Mouse (Mus musculus) layer of hippocampus, adult 2 months (tissue): ENCODE measurements around the gene Hsp90ab1. TPM values are rescaled to one million over a fixed set of nuclear protein-coding genes. Genes with fewer than 3 reads are reported as not detected.

Source experiments
- DNase-seq, 2 experiments: peaks; one replicate each; pipeline ENCODE4 v3.0.0; 2022; ENCODE audit warnings: low spot score in 2 of 2
- H3K27ac ChIP-seq: fragments of 200-600 bp; 2 replicates; pipeline ENCODE4 v1.8.1; 2022
- H3K4me3 ChIP-seq: fragments of 200-600 bp; 2 replicates; pipeline ENCODE4 v1.8.1; 2022; ENCODE audit warnings: mild to moderate bottlenecking
- CTCF ChIP-seq: fragments of 200-600 bp; conservative IDR thresholded peaks from 2 replicates; pipeline ENCODE4 v1.8.1; 2022; ENCODE audit warnings: antibody characterized with exemption, mild to moderate bottlenecking, moderate library complexity
- total RNA-seq, 2 experiments: library from RNA; stranded (reverse); gene quantifications; 2 replicates each; pipeline ENCODE4 v1.2.3; 2021

The Hsp90ab1 gene
- total RNA-seq, 2 experiments from 2014 or later = 1,695 to 1,765 TPM

GRCm38 (mm10) chr17:45582715-45583355 is 9.8 kb upstream of the Hsp90ab1 start:
- Histone ChIP-seq H3K4me3 (no peak overlapping the region), H3K27ac (no peak overlapping the region)
- DNase-seq = no peak
- TF ChIP-seq CTCF = peak; percentile 79

DNA sequence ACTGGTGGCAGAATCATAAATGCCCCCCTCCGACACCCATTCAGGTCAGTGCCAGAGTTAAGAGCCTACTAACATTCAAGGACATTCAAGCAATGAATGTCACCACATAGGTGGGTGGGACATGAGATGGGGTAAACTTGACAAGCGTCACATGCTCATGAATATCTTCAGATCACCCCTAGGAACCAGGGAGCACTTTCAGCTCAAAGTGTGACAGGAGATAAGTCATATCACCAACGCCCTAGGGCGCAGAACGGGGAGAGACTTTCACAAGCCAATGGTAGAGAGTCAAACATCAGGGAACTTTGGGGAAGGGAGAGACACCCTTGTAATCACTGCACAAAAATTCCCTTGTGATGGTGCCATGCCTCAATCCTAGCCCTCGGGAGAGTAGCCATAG is 9.1 kb upstream of the Hsp90ab1 start:
- no peak for DNase-seq
- TF ChIP-seq CTCF = no peak
- H3K27ac ChIP-seq = no peak overlapping the region
- H3K4me3 ChIP-seq = no peak overlapping the region

DNA sequence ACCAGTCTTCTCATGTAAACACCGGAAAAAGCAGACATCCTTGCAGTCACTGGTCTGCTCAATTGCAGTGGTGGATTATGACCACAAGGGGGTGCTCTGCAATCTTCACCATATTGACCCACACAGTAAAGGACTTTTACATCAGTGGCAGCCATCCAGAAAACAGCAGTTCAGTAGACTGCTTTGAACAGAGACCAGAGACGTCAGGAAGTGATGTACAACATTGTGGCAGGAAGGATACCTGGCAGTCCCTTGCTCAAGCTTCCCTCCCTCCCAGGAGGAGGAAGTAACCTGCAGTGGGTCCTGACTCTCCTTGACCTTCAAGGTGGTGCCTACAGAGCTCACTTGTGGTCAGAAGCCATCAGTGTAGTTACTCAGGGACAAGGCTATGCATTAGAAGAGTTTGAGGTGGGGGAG is 8.5 kb upstream of the Hsp90ab1 start:
- Histone ChIP-seq H3K4me3 (no peak overlapping the region), H3K27ac (peak overlapping the region; percentile 43; the same call in 1 of the 2 replicates)
- peak in 1 of 2 experiments; percentile 71 for DNase-seq
- TF ChIP-seq CTCF = peak; percentile 96

GRCm38 (mm10) chr17:45580958-45581477 is 7.9 kb upstream of the Hsp90ab1 start:
- Histone ChIP-seq H3K4me3 (no peak overlapping the region), H3K27ac (peak overlapping the region; percentile 43; the same call in 1 of the 2 replicates)
- TF ChIP-seq CTCF = no peak
- DNase-seq = no peak

- Histone ChIP-seq H3K27ac (no peak overlapping the region), H3K4me3 (no peak overlapping the region)
- no peak for TF ChIP-seq CTCF
- no peak for DNase-seq
Observed at GRCm38 (mm10) chr17:45579554-45579953, 6.5 kb upstream of the Hsp90ab1 start.

DNA sequence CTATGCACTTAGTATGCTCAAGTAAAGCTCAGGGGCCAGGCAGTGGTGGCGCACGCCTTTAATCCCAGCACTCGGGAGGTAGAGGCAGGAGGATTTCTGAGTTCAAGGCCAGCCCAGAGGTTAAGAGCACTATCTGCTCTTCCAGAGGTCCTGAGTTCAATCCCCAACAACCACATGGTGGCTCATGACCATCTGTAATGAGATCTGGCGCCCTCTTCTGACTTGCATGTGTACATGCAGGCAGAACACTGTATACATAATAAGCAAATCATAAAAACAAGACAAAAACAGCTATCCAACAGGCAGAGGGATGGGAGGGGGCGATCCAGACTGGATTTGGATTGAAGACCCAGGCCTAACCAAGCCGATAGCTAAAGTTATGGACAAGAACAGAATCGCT is 5.8 kb upstream of the Hsp90ab1 start:
- TF ChIP-seq CTCF = peak; percentile 72
- no peak for DNase-seq
- Histone ChIP-seq H3K4me3 (no peak overlapping the region), H3K27ac (no peak overlapping the region)

- Histone ChIP-seq H3K4me3 (no peak overlapping the region), H3K27ac (no peak overlapping the region)
- no peak for TF ChIP-seq CTCF
- DNase-seq = no peak
Observed at GRCm38 (mm10) chr17:45578242-45578641, 5.2 kb upstream of the Hsp90ab1 start.

- DNase-seq = no peak
- TF ChIP-seq CTCF = no peak
- Histone ChIP-seq H3K4me3 (no peak overlapping the region), H3K27ac (peak overlapping the region; percentile 99)
Observed at GRCm38 (mm10) chr17:45575123-45575897, 2.2 kb upstream of the Hsp90ab1 start.

DNA sequence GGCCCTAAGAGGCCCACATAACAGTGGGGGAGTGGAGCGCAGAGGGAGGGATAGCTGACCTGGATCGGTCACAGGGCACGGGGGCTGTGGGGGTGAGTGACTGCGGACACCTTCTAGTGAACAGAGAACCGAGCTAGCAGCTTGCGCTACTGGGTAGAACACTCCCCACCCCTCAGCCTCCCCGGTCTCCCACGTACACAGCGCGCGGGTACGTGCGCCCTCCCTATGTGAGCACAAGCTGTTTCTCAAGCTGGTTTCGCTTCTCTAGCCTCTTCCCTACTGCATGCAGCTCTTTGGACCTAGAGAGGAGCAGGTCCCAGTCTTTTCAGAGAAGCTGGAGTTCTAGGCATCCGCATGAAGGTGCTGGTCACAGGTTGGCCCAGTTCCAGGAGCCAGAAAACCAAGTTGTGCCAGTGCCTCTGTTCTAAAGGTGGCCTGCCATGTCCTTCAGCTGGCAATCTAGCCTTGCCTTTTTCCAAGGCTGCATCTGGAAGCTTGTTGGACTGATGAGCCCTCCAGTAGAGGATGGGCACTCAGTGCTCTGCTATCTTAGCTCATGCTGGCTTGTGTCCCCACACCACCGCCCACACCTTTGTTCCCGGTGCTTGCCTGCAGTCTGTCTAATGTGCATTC is 1.2 kb upstream of the Hsp90ab1 start:
- Histone ChIP-seq H3K27ac (peak overlapping the region; percentile 99), H3K4me3 (peak overlapping the region; percentile 94)
- TF ChIP-seq CTCF = no peak
- peak; percentile 85 to 91 for DNase-seq

- no peak for TF ChIP-seq CTCF
- Histone ChIP-seq H3K4me3 (peak overlapping the region; percentile 94), H3K27ac (peak overlapping the region; percentile 99)
- peak; percentile 95 to 96 for DNase-seq
Observed at GRCm38 (mm10) chr17:45573780-45574123, 681 bp upstream of the Hsp90ab1 start.

DNA sequence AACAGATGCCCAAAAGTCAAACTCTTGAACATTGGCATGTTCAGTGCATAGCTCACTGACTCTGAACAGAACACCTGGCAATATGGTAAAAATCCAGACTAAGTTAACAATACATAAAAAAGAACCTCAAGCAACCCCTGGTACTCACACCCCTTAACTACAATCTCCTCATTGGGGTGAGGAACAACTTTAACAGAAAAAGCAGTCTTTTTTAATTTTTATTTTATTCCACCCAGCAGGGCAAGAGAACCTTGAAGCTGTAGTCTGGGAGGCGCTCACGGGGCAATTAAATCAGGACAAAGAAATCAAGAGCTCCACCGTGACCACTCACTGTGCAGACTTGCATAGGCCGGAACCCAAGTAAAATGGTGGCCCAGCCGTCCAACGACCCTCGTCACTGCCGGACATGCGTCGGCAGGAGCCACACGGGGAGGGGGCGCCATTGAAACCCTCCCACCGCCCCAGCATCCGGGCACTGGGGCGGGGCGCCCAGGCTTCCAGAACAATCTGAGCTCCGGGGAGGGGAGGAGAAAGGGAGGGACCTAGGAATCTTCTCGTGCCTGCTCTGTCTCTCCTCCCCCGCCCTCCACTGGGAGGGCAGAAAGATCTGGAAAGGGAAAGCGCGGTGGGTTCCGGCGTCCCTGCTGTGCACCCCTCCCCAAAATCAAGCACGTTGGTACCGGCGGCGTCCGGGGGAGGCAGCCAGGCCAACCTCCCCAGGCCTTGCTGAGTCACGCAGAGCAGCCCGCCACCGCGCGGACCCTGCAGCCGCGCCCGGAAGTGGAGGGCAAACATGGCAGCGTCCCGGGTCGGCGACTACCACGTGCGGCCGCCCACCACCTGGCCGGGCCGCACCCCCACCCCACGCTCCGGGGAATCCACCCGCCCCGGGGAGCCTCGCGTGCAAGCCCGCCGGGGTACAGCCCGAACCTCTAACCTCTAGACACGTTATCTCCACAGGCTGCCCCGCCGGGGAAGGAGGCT is 676 bp downstream of the Hsp90ab1 start:
- Histone ChIP-seq H3K4me3 (peak overlapping the region; percentile 94), H3K27ac (peak overlapping the region; percentile 99)
- DNase-seq = peak; percentile 71 to 81
- TF ChIP-seq CTCF = peak; percentile 45

DNA sequence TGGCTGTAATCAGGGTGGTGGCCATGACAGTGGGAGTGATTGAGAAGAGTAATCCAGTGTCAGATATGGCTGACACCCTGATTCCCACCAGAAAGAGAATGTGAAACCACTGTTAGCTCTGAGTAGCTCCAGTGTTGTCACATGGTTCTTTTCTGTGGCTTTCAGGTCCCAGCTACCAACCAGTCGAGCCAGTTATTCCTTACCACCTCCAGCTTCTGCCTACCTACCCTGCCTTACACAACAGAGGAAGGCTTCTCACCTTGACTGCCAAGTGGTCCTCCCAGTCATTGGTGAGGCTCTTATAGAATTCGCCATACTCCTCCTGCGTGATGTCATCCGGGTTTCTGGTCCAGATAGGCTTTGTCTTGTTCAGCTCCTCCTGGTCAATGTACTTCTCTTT is 3.1 kb downstream of the Hsp90ab1 start:
- no peak overlapping the region for H3K27ac ChIP-seq
- DNase-seq = no peak
- no peak for TF ChIP-seq CTCF
- H3K4me3 ChIP-seq = peak overlapping the region; percentile 16
